Mouse (Mus musculus): ENCODE data around the gene Hoxb3.

Gene Hoxb3

GRCm38 (mm10) chr11:96323154-96323553 is at the start of gene Hoxb3:
Gene Hoxb3, plus strand, starts transcription at chr11:96323326.
- no peak for DNase-seq (ENCODE audit: low read depth, low spot score)

- DNase-seq (ENCODE audit: low read depth, low spot score), result no peak
These were observed 48.7 kb upstream of the Hoxb3 start for GRCm38 (mm10) chr11:96274428-96274827.

- DNase-seq (ENCODE audit: low read depth, low spot score), result no peak
These were observed 47.2 kb upstream of the Hoxb3 start for GRCm38 (mm10) chr11:96275896-96276295.

- no peak for DNase-seq (ENCODE audit: low read depth, low spot score)
These were observed 45.7 kb upstream of the Hoxb3 start for GRCm38 (mm10) chr11:96277151-96278044.

DNA sequence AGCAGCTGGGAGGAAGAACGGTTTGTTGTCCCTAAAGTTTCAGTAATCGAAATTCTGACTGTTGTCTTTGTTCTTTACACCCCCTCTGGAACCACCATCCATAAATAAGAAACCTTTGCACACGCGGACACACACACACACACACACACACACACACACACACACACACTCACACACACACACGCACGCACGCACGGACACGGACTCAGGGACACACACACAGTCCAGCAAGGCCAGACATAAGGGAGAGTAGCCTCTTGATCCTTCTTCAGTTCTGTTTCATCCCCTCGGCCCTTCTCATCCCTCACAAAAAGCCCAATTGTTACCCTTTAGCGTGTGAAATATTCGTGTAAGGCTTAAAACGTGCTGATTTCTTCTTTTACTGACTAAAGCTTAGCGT is 44.8 kb upstream of the Hoxb3 start:
- DNase-seq (ENCODE audit: low read depth, low spot score), result no peak

DNA sequence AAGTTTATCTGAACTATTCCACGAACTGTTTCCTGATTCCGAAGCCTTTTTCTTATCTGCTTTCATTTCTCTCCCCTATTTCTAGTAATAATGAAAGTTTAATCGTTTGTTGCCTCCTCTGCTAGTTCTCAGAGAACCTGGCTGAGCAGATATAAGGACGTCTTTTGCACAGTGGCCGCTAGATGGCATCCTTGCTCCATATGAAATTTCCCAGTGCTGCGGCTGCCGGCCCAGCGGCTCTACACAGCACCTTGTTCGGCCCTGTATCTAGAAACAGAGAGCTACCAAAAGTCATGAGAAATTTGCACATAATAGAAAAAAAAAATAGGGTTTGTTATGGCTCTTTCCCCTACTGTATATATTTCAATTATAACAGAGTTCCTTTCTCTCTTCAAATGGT is 44.4 kb upstream of the Hoxb3 start:
- peak; percentile 94 for DNase-seq (ENCODE audit: low read depth, low spot score)

DNA sequence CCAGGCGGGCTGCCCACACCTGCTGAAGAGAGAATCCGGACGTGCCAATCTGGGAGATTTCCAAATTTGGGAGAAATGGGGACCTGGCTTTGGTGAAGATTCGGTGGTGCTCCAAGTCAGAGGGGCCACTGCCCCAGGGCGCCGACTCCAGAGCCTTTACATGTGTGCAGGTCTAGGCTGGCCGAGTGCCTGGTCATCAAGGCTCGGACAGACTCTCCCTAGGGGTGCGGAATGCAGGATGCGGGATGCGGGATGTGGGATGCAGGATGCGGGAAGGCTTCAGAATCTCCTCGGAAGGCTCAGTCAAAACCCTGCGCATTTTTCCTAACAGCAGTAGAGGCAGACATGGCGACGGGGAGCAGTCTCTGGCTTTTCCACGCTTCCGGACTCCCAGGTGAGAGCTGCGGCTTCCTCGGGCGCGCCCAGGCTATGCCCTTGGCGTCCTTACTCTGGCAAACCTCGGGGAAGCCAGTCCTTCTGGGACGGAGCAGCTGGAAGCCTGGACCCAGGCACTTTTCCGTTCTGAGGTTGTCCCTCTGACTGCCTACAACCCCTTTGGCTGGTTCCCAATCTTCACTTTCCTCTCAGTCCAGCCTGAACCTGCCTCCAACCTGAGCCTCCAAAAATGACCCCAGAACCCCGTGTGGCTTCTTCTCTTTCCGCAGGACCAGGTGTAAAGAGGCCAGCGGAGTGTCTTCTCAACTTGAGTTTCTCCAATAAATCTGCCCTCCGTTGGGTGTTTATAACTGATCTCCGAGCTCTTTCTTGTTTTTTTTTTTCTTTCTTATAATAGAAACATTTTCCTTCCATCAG is 43.5 kb upstream of the Hoxb3 start:
- DNase-seq (ENCODE audit: low read depth, low spot score), result no peak

DNA sequence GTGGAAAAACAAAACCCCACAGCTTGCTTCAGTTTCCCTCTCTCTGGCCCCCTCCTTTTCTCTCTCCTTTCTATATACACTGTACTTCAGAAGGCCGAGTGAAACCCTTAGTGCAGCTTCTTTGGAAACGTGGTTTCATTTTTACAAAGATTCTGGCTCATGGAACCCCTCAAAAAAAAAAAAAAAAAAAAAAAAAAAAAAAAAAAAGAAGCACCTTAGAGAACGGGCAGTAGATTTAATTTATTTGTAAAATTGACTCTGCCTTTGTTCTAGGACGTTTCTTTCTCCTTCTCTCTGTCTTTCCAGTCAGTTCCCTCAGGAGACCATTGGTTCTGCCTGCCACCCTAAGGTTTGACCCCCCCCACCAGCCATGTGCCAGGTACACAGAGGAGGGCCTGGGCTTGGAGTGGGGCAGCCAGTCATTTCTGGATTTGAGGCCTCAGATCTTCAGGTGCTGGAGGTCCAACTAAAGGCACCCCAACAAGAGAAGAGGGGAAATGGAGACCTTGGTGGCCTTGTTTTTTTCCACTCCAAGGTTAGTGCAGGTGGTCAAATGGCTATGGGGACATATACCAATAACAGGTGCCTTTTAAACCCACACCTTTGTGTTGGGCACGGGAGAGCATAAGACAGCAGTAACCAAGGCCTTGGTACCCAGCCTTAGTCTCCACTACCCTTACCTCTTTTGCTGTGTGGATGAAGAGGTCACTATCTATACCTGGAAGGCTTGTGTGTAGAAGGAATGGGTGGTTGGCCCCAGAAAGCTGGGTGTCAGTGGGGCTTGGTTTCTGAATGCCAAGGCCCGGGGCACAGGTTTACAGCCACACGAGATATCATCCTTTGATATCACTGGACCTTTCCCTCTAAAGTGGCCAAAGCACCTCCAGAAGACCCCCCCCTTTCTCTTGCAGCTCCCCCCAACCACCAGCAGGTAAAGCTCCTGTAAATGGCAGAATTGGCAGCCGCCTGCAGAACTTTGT is 42.4 kb upstream of the Hoxb3 start:
- DNase-seq (ENCODE audit: low read depth, low spot score), result no peak

GRCm38 (mm10) chr11:96281396-96281795 is 41.7 kb upstream of the Hoxb3 start:
- no peak for DNase-seq (ENCODE audit: low read depth, low spot score)

DNA sequence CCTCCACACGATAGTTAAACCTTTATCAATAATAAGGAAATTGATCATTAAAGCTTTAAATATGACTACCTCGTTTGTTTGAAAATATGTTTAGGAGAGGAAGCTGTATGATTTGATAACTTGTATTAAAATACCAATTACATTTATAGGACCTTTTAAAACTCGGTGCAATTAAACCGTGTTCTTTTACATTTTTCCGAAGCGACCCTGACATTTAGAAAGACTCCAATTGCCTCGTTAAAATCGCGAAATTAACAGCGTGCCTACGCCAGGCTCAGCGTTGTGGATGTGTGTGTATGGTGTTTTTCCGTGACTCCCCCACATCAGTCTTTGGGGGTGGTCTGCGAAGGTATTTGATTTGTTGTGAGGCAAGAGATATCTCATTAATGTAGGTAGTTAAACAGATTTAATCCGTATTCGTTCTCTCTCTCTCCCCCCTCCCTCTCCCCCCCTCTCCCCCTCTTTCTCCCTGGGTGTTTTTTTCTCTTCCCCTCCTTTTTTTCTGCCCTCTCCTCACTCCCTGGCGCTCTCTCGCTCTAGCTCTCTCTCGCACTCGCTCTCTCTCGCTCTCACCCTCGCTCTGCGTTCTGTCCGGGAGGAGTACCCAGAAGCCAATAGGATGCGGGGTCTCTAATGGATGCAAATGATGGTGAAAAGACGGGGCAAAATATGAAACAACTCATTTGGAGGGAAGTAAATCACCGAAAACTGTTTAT is 41.1 kb upstream of the Hoxb3 start, which contains the start of gene Hoxb8:
Gene Hoxb8 (plus strand): TSS at position 51 of the 716 bp plus-strand sequence.
- no peak for DNase-seq (ENCODE audit: low read depth, low spot score)

DNA sequence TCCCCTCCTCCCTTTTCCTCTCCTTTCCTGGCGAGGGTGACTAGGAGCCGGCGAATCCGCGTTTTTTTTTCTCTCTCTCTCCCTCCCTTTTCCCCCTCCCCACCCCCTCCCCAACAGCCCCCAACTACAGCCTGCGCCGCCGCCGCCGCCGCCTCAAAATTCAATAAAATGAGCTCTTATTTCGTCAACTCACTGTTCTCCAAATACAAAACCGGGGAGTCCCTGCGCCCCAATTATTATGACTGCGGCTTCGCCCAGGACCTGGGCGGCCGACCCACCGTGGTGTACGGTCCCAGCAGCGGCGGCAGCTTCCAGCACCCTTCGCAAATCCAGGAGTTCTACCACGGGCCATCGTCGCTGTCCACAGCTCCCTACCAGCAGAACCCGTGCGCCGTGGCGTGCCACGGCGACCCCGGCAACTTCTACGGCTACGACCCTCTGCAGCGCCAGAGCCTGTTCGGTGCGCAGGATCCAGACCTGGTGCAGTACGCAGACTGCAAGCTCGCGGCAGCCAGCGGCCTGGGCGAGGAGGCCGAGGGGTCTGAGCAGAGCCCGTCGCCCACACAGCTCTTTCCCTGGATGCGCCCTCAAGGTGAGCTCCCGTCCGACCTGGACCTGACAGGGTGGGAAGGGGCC is 40.2 kb upstream of the Hoxb3 start:
- DNase-seq (ENCODE audit: low read depth, low spot score), result no peak

DNA sequence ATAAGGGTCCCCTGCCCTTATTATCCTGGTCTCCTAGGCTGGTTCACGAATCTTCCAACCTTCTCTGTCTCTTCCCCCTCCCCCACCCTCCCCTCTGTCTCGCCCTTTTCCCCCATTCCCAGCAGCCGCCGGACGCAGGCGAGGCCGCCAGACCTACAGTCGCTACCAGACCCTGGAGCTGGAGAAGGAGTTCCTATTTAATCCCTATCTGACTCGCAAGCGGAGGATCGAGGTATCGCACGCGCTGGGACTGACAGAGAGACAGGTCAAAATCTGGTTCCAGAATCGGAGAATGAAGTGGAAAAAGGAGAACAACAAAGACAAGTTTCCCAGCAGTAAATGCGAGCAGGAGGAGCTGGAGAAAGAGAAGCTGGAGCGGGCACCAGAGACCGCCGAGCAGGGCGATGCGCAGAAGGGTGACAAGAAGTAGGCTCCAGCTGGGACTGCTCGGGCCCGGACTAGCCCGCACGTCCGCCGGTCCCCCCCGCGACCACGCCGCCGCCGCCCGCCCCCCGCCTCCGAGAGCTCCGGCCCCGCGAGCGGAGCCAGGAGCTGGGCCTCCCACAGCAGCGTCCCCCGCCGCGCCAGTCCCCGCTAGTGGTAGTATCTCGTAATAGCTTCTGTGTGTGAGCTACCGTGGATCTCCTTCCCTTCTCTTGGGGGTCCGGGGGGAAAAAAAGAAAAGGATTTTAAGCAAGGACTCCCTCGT is 38.9 kb upstream of the Hoxb3 start:
- peak; percentile 43 for DNase-seq (ENCODE audit: low read depth, low spot score)

DNA sequence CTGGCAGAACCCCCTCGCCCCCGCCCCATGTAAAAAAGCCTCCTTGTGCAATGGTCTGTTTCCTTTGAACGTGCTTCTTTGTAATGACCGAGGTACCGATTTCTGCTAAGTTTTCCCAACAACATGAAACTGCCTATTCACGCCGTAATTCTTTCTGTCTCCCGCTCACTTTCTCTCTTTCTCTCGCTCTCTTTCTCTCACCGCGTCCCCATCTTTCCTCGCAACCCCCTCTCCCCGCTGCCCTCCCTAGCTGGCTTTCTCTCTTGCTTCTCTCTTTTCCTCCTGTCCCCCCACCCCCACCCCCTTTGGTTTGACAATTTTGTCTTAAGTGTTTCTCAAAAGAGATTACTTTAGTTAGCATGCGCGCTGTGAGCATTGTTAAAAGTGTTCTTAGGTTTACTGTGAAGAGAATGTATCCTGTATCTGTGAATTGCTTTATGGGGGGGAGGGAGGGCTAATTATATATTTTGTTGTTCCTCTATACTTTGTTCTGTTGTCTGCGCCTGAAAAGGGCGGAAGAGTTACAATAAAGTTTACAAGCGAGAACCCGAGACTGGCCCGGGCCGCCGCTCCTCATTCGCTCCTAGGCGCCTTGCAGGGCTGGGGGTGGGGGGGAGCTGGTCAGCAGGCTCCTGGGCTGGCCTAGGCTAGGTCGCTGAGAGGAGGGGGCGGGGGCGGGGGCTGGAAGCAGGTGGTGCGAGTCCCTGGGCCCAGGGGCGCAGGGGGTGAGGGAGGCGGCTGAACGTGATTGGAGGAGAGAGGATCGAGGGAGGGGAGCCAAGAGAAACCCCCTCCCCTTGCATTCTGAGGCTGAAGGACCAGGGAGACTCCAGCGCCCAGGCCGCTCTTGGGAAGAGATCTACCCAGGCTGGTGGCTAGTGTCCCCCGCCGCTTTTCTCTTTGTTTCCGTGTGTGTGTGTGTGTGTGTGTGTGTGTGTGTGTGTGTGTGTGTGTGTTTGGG is 38.1 kb upstream of the Hoxb3 start:
- peak; percentile 29 for DNase-seq (ENCODE audit: low read depth, low spot score)

- no peak for DNase-seq (ENCODE audit: low read depth, low spot score)
These were observed 37.1 kb upstream of the Hoxb3 start, which contains the start of gene Hoxb7 for GRCm38 (mm10) chr11:96285771-96286738. Gene Hoxb7, plus strand, starts transcription at chr11:96286623.

DNA sequence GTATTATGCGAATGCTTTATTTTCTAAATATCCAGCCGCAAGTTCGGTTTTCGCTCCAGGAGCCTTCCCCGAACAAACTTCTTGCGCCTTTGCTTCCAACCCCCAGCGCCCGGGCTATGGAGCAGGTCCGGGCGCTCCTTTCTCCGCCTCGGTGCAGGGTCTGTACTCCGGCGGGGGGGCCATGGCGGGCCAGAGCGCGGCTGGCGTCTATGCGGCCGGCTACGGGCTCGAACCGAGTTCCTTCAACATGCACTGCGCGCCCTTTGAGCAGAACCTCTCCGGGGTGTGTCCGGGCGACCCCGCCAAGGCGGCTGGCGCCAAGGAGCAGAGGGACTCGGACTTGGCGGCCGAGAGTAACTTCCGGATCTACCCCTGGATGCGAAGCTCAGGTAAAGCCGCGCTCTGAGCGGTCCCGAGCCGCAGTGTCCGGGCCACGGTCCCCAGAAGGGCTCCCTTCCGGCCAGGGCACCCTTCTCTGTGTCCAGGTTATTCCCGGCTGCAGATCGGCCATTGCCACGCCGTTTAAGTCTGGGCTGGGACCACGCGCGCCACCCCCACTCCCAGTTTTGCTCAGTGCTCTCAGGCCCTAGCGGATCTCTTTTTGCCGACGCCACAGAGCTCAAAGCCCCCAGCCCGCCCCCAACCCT is 36.3 kb upstream of the Hoxb3 start:
- DNase-seq (ENCODE audit: low read depth, low spot score), result no peak

DNA sequence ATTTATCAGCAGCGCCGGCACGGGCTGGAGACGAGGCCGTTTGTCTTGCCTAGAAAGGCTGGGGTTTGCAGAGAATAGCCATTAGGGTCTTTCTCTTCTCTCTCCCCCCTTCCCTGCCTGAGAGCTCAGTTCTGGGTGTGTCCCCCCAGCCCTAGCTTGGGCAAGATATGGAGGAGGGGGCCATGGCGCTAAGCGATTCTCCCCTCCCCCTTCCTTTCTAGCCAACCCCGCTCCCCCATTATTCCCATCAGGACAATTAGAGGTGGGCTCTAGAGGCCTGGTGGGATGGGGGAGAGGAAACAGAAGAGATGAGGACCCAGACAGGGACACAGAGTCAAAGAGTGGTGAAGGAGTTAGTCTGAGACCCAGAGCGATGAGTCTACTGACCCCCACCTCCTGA is 35.7 kb upstream of the Hoxb3 start:
- no peak for DNase-seq (ENCODE audit: low read depth, low spot score)

All from 3T3-L1 (cell line).